Mouse (Mus musculus): ENCODE data around the gene 9230102O04Rik.

9230102O04Rik gene

GRCm38 (mm10) chr2:9867092-9867825, 22.1 kb downstream of the 9230102O04Rik start:
- no peak for DNase-seq

GRCm38 (mm10) chr2:9860698-9861097, 28.6 kb downstream of the 9230102O04Rik start:
- DNase-seq = no peak

- no peak for DNase-seq
Observed at GRCm38 (mm10) chr2:9855861-9856260, 33.5 kb downstream of the 9230102O04Rik start.

GRCm38 (mm10) chr2:9852851-9853576, 36.3 kb downstream of the 9230102O04Rik start:
- DNase-seq = no peak

GRCm38 (mm10) chr2:9835195-9835594, 54.1 kb downstream of the 9230102O04Rik start:
- DNase-seq = no peak

- no peak for DNase-seq
Observed at GRCm38 (mm10) chr2:9833712-9834111, 55.6 kb downstream of the 9230102O04Rik start.
